Mouse (Mus musculus): ENCODE data around the gene Srsf7.
A peak's percentile ranks its signal among the peaks of the same experiment; 100 is the strongest.
"Not testable (repeated sequence)": the region's sequence is repeated elsewhere in the genome, so short reads cannot be mapped to it uniquely, and the experiment has no call there.

The Srsf7 gene

GRCm38 (mm10) chr17:80206671-80207581 lies at the start of gene Srsf7, which contains the start of gene Ttc39d:
TSS of gene Srsf7 (minus strand) at chr17:80207307.
TSS of gene Ttc39d (plus strand) at chr17:80207460.
- peak; percentile 98 to 99 for DNase-seq

GRCm38 (mm10) chr17:80255208-80255607 lies 48.1 kb upstream of the Srsf7 start:
- peak; percentile 13 to 54 for DNase-seq

DNA sequence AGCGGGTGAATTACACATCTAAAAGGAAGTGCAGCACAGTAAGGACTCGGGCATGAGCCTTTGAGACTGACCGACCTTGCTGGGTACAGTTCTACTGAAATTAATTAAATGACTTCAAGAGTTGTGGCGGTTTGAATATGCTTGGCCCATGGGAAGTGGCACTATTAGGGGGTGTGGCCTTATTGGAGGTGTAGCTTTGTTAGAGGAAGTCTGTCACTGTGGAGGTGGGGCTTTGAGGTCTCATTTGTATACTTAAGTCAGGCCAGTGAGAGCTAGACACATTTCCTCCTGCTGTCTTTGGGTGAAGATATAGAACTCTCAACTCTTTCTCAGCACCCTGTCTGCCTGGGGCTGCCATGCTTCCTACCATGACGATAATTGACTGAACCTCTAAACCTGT lies 47.3 kb upstream of the Srsf7 start:
- DNase-seq: no peak

DNA sequence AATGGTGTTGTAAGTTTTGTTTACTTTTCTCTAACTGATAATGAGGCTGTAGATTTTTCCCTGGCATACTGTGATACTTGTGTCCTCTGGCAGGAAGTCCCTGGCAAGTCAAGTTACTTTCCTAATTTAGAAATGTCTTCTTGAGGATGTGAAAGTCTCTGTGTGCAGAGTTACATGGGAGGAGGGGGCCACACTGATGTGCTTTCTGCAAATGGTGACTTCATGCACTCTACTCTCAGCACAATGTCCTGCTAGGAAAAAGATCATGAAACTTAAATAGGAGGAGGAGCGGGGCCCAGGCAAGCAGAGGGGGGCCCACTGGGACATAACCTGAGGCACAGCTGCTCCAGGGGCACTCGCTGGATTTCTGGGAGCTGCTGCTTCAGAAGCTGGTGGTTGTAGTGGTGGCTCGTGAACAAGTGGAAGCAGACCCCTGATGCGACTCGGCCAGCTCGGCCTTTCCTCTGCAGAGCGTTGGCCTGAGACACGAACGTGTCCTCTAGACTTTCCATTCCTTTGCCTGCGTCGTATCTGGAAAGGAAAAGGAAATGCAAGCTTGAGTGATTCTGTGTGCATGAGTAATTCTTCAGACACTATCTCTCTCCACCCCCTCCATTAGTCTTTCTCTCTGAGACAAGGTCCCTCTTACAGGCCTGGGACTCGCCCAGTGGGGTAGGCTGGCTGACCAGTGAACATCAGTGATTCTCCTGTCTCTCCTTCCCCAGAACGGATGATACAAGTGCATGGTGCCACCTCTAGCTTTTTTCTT lies 45.8 kb upstream of the Srsf7 start:
- no peak for DNase-seq

GRCm38 (mm10) chr17:80243116-80243515 lies 36.0 kb upstream of the Srsf7 start:
- DNase-seq: no peak

GRCm38 (mm10) chr17:80241594-80241993 lies 34.5 kb upstream of the Srsf7 start:
- DNase-seq: no peak

- no peak for DNase-seq
These were observed 30.4 kb upstream of the Srsf7 start for GRCm38 (mm10) chr17:80237475-80237874.

DNA sequence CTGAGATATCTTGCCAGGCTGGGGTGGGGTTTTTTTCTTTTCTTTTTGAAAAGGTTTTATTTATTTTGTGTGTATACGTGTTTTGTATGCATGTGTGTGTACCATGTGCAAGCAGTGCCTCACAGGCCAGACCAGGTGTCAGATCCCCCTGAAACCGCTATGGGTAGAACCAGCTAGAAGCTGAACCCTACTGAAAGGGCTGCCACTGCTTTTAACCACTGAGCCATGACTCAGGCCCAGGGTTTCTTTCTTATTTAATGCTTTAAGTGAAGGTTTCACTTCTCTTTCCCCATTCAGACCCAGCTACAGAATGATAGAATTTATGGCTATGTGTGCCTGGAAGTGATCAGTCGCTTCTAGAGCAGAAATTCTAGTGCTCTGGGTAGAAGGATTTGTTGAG lies 29.7 kb upstream of the Srsf7 start:
- no peak for DNase-seq

DNA sequence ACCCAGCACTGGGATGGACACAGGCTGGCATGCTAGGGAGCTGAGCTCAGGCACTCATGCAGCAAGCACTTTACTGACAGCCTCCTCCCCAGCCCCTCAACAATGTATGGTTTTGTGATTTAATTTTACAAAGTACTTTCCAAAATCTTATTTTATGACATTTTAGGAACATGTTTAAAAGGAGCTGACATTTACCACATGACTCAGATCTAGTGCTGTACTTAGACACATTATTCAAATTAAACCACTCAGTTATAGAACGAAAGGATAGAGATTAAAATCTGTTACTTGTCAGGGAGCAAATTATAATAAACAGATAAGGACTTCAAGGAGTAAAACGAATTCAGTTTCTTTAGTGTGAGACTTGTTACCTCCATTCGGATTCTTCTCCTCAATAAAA lies 28.4 kb upstream of the Srsf7 start:
- no peak for DNase-seq

GRCm38 (mm10) chr17:80234376-80234775 lies 27.3 kb upstream of the Srsf7 start:
- DNase-seq: no peak

DNA sequence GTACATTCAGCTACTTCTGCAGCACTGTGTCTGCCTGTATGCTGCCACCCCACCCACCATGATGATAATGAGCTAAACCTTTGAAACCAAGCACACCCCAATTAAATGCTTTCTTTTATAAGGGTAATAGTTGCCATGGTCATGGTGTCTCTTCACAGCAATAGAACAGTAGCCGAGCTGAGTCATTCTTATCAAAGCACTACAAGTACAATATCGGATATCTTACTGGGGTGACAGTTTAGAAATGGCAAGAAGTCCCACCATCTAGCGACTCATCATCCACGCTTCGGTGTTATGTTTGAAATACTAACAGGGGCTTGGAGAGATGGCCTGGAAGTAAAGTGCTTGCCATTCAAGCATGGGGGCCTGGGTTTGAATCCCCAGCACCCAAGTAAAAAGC lies 26.7 kb upstream of the Srsf7 start:
- DNase-seq: no peak

DNA sequence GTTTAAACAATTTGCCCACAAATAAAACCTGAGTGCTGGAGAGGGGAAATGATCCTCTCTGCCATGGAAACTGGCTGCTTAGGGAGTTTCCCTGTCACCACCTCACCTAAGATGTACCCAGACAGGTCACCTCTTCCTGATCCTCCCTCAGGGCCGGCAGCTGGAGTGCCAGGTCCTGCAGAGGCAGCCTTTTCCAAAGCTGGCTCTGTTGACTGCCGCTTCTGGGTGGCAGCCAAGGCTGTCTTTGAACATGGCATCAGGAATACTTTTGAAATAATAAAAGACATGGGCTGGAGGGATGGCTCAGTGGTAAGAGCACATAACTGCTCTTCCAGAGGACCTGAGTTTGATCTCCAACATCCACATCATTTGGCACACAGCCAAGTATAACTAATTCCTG lies 22.3 kb upstream of the Srsf7 start:
- no peak for DNase-seq

DNA sequence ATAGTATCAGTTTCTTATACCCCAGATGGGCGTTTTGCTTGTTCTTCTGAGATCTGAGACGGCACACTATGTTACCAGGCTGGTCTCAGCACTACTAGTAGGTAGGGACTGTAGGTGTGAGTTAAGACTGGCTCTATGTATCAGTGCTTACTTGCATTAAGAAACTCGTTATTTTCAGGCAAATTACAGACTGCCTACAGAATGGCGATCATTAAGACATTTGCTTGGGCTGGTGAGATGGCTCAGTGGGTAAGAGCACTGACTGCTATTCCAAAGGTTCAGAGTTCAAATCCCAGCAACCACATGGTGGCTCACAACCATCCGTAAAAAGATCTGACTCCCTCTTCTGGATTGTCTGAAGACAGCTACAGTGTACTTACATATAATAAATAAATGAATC lies 18.0 kb upstream of the Srsf7 start:
- not testable (repeated sequence) for DNase-seq

- DNase-seq: peak; percentile 86 to 91
These were observed 17.4 kb upstream of the Srsf7 start, which contains the start of gene Gemin6 for GRCm38 (mm10) chr17:80224326-80225116. TSS of gene Gemin6 (plus strand) at chr17:80224441.

DNA sequence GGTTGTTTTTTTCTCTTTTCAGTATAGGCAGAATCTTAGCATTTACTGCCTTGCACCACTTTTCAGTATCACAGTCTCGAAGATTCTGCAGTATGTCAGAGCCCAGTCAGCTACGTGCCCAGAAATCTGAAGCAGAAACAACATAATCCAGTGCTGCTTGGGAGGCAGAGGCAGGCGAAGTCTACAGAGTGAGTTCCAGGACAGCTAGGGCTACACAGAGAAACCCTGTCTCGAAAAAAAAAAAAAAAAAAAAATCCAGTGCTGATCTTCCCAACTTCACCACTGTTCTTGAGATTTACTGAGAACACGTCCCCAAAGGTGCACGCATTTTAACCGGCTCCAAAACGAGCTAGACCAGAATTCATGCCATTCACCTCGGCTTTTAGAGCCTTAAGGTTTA lies 16.7 kb upstream of the Srsf7 start:
- DNase-seq: no peak

GRCm38 (mm10) chr17:80221890-80222628 lies 15.0 kb upstream of the Srsf7 start:
- peak; percentile 17 to 37 for DNase-seq

DNA sequence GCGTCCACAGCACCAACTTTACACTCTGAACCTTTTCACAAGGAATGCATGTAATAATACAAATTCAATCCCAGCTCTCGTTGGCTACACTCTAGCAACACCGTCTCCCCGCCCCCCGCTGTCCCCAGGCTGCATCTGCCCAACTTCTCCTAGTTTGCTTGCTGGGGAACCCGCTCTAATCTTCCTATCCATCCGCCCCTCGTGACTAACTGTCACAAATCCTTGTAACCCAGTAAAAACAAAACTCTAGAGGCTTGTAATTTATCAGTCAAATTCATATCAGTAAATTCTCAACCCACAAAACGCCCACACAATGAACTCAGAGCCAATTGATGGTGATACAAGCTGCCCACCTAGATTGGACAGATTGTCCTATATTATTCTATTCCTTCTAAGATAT lies 14.1 kb upstream of the Srsf7 start:
- no peak for DNase-seq

DNA sequence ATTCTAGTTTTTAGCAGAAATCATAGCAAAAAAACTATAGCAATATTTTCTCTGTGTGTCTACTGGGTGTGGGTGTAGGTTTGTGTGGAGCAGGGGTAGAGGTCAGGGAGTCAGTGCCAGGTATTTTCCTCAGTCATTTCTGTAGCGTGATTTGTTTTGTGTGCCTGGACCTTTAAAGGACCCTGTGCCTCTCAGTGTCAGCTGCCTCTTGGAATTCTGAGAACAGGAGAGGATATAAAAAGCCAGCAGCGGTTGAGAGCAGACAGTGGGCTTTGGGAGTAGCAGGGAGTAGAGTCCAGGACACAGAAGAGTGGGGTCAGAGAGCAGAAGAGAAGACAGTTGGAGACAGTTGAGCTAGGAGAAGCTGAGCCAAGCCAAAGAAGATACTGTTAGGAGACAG lies 13.0 kb upstream of the Srsf7 start:
- no peak for DNase-seq

DNA sequence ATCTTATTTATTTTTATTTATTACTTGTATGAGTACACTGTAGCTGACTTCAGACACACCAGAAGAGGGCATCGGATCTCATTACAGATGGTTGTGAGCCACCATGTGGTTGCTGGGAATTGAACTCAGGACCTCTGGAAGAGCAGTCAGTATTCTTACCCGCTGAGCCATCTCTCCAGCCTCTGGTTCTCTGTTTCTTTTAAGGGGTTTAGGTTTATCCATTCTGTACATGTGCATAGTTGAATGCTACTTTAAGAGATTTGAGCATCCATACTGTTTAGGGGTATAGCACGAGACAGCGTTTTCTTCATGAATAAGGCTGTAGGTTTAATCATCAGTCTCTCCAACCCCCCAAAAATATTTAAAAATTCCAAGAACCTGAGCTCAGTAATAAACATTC lies 6.9 kb upstream of the Srsf7 start:
- not testable (repeated sequence) for DNase-seq

- peak; percentile 58 to 82 for DNase-seq
These were observed 821 bp downstream of the Srsf7 start for GRCm38 (mm10) chr17:80206301-80206670.

DNA sequence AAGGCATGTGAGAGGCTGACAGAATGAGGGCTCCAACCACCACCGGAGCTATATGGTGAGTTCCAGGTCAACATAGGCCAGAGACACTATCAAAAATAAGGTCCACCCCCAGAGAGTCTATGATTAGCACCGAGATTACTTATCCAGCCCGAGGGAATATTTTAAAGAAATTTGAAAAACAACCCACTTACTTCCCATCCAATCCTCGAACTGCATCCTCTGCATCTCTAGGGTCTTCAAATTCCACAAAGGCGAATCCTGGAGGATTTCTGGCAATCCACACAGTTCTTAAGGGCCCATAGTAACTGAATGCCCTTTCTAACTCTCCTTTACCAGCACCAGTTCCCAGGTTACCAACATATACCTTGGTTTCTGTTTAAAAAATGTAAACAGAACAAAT lies 1.4 kb downstream of the Srsf7 start:
- no peak for DNase-seq

DNA sequence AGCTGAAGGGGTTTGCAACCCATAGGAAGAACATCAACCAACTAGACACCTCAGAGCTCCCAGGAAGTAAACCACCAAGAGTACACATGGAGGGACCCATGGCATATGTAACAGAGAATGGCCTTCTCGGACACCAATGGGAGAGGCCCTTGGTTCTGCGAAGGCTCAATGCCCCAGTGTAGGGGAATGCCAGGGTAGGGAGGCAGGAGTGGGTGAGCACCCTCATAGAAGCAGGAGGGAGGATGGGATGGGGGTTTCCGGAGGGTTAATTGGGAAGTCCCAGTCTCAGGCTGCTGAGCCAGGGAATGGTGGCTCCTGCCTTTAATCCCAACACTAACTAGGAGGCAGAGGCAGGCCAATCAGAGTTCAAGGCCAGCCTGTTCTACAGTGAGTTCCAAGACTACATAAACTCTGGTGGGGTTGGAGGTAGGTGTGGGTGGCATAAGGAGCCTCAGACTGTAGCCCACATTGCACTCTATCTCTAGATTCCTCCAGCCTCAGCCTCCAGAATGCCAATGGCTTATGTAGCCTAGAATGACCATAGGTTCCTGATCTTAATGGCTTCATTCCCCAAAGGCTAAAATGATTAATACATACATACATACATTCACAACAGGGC lies 7.8 kb downstream of the Srsf7 start:
- DNase-seq: no peak
